Mouse (Mus musculus): Measurements from ENCODE around the gene Enthd1.

GRCm38 (mm10) chr15:80474429-80475002 lies 90.4 kb downstream of the Enthd1 start:
- TF ChIP-seq CTCF (conservative IDR thresholded peaks at IDR 0.05; ENCODE audit: low read length) (no peak), POU5F1 (IDR thresholded peaks at IDR 0.05; ENCODE audit: borderline replicate concordance, low read length) (no peak)
